Comparison of ENCODE assay signal across 18 mouse cellular contexts in genomic region chr5:132621751-132622150, GRCm38 (mm10).
DNase-seq lines count a peak whose midpoint lies in the region; ATAC-seq and TF ChIP-seq lines count a peak whose summit lies in the region.
"Had no signal": no experiment of that assay in that cellular context is flagged by ENCODE, and none has a peak within 500 bp of the region (broad histone marks: within the 10 kb centered on the region; RNA-seq: fewer than 3 reads in every experiment).

No protein-coding gene starts in this region.

- H3K27me3 ChIP-seq in embryonic facial prominence, embryonic 14.5 days (replicated peaks; ENCODE audit: control insufficient read depth, insufficient read depth, low read length): no peaks in the 10 kb centered on the region
- H3K27me3 ChIP-seq in embryonic facial prominence, embryonic 10.5 days (replicated peaks; ENCODE audit: low read depth, poor library complexity, severe bottlenecking): no peaks in the 10 kb centered on the region
- H3K27me3 ChIP-seq in midbrain, postnatal 0 days (ENCODE audit: insufficient read depth, low read length): no peaks in the 10 kb centered on the region
- no peaks in the 10 kb centered on the region for H3K27me3 ChIP-seq in midbrain, embryonic 10.5 days (ENCODE audit: low read depth, poor library complexity, severe bottlenecking)
- no peaks in the 10 kb centered on the region for H3K27me3 ChIP-seq in thymus, adult 2 months (ENCODE audit: control insufficient read depth, insufficient read depth, low read length)
- H3K27me3 ChIP-seq: embryonic facial prominence, embryonic 12.5 days; hindbrain, embryonic 13.5 days had no signal

- no peaks in the 10 kb centered on the region; the same call in 1 of the 2 replicates for H3K9me3 ChIP-seq in embryonic facial prominence, embryonic 14.5 days (ENCODE audit: control insufficient read depth, low read length)
- H3K9me3 ChIP-seq in embryonic facial prominence, embryonic 10.5 days: 0 out of 2 replicates have a peak, but pooled peaks cover 2% of the 10 kb centered on the region
- no peaks in the 10 kb centered on the region for H3K9me3 ChIP-seq in midbrain, postnatal 0 days (ENCODE audit: low read length)
- peaks cover 5% of the 10 kb centered on the region; the same call in 1 of the 2 replicates for H3K9me3 ChIP-seq in midbrain, embryonic 10.5 days (replicated peaks)
- H3K9me3 ChIP-seq: embryonic facial prominence, embryonic 12.5 days; heart, embryonic 10.5 days had no signal

- no peak for TF ChIP-seq CTCF in midbrain, postnatal 0 days (IDR thresholded peaks at IDR 0.05)
- no peak for TF ChIP-seq CTCF in thymus, adult 2 months (IDR thresholded peaks at IDR 0.05; ENCODE audit: borderline replicate concordance, control insufficient read depth, extremely low read depth, insufficient read depth, low read length, poor library complexity)

- H3K9ac ChIP-seq in embryonic facial prominence, embryonic 14.5 days (ENCODE audit: low read depth, low read length): no peak overlapping the region
- no peak overlapping the region for H3K9ac ChIP-seq in midbrain, postnatal 0 days (replicated peaks; ENCODE audit: low read length, poor library complexity, severe bottlenecking)
- H3K9ac ChIP-seq: embryonic facial prominence, embryonic 12.5 days; hindbrain, embryonic 13.5 days had no signal

- 0 out of 2 replicates have a peak, but pooled peaks cover 3% of the 10 kb centered on the region for H3K4me1 ChIP-seq in embryonic facial prominence, embryonic 14.5 days (ENCODE audit: control insufficient read depth, insufficient read depth, low read length)
- H3K4me1 ChIP-seq in embryonic facial prominence, embryonic 10.5 days: no peaks in the 10 kb centered on the region
- H3K4me1 ChIP-seq in midbrain, postnatal 0 days (ENCODE audit: insufficient read depth, low read length): no peaks in the 10 kb centered on the region
- H3K4me1 ChIP-seq in midbrain, embryonic 10.5 days: no peaks in the 10 kb centered on the region
- no peaks in the 10 kb centered on the region for H3K4me1 ChIP-seq in thymus, adult 2 months (replicated peaks; ENCODE audit: control insufficient read depth, insufficient read depth, low read length)
- H3K4me1 ChIP-seq: embryonic facial prominence, embryonic 12.5 days; heart, embryonic 10.5 days had no signal

- H3K36me3 ChIP-seq in embryonic facial prominence, embryonic 14.5 days (ENCODE audit: control insufficient read depth, insufficient read depth, low read length): no peaks in the 10 kb centered on the region
- H3K36me3 ChIP-seq in embryonic facial prominence, embryonic 10.5 days (replicated peaks): no peaks in the 10 kb centered on the region
- no peaks in the 10 kb centered on the region for H3K36me3 ChIP-seq in midbrain, postnatal 0 days (ENCODE audit: insufficient read depth, low read length)
- H3K36me3 ChIP-seq in midbrain, embryonic 10.5 days: no peaks in the 10 kb centered on the region
- no peaks in the 10 kb centered on the region for H3K36me3 ChIP-seq in thymus, adult 2 months (ENCODE audit: control insufficient read depth, insufficient read depth, low read length)
- H3K36me3 ChIP-seq: embryonic facial prominence, embryonic 12.5 days; heart, embryonic 10.5 days; hindbrain, embryonic 13.5 days had no signal

- no peak overlapping the region for H3K27ac ChIP-seq in embryonic facial prominence, embryonic 14.5 days (replicated peaks; ENCODE audit: low read depth, low read length)
- no peak overlapping the region for H3K27ac ChIP-seq in embryonic facial prominence, embryonic 10.5 days (replicated peaks)
- no peak overlapping the region for H3K27ac ChIP-seq in midbrain, postnatal 0 days (ENCODE audit: low read depth, low read length)
- H3K27ac ChIP-seq in midbrain, embryonic 10.5 days (replicated peaks): no peak overlapping the region
- no peak overlapping the region for H3K27ac ChIP-seq in thymus, adult 2 months (ENCODE audit: control insufficient read depth, insufficient read depth, low read length)
- H3K27ac ChIP-seq: embryonic facial prominence, embryonic 12.5 days; heart, embryonic 10.5 days; hindbrain, embryonic 13.5 days had no signal

- DNase-seq in embryonic facial prominence, embryonic 14.5 days (ENCODE audit: low spot score): peak; percentile 20
- no peak for DNase-seq in embryonic facial prominence, embryonic 10.5 days (ENCODE audit: low spot score)
- peak; percentile 12 for DNase-seq in heart, adult 11 months
- DNase-seq in heart, postnatal 4 days: no peak
- peak; percentile 49 for DNase-seq in midbrain, postnatal 0 days (ENCODE audit: low spot score)
- DNase-seq in midbrain, embryonic 10.5 days (ENCODE audit: low spot score): no peak
- DNase-seq in thymus, adult 2 months: no peak
- DNase-seq: adrenal gland, postnatal 10 days; cerebellum, adult 18-20 months; cerebellum, adult 9-11 months; cerebellum, postnatal 36 days; gastrocnemius, postnatal 36 days; heart, adult 18-20 months; heart, postnatal 10 days had no signal

- H3K4me3 ChIP-seq in embryonic facial prominence, embryonic 14.5 days (ENCODE audit: low read depth, low read length): no peak overlapping the region
- no peak overlapping the region for H3K4me3 ChIP-seq in embryonic facial prominence, embryonic 10.5 days
- no peak overlapping the region for H3K4me3 ChIP-seq in midbrain, postnatal 0 days (ENCODE audit: low read depth, low read length)
- H3K4me3 ChIP-seq in midbrain, embryonic 10.5 days: no peak overlapping the region
- no peak overlapping the region for H3K4me3 ChIP-seq in thymus, adult 2 months (ENCODE audit: control insufficient read depth, insufficient read depth, low read length)
- H3K4me3 ChIP-seq: embryonic facial prominence, embryonic 12.5 days; heart, embryonic 10.5 days; hindbrain, embryonic 13.5 days had no signal

- no peak for TF ChIP-seq POLR2A in thymus, adult 2 months (IDR thresholded peaks at IDR 0.05; ENCODE audit: control insufficient read depth, extremely low read depth, insufficient read depth, low read length, poor library complexity)

- WGBS in embryonic facial prominence, embryonic 14.5 days: 49% methylated on average over 7 of the region's 7 CpGs
- 73% methylated on average over 7 of the region's 7 CpGs for WGBS in embryonic facial prominence, embryonic 10.5 days
- WGBS in midbrain, postnatal 0 days: 40% methylated on average over 7 of the region's 7 CpGs
- 88% methylated on average over 7 of the region's 7 CpGs for WGBS in midbrain, embryonic 10.5 days
- 95% methylated on average over 7 of the region's 7 CpGs for WGBS in thymus, adult 2 months

- no peak overlapping the region for H3K4me2 ChIP-seq in embryonic facial prominence, embryonic 14.5 days (ENCODE audit: low read depth, low read length)
- no peak overlapping the region for H3K4me2 ChIP-seq in midbrain, postnatal 0 days (ENCODE audit: low read depth, low read length, poor library complexity, severe bottlenecking)
- H3K4me2 ChIP-seq: embryonic facial prominence, embryonic 12.5 days; hindbrain, embryonic 13.5 days had no signal

- ATAC-seq in embryonic facial prominence, embryonic 14.5 days (ENCODE audit: low read depth): no peak
- no peak for ATAC-seq in midbrain, postnatal 0 days (ENCODE audit: low FRiP score)
- ATAC-seq: intestine, embryonic 16.5 days had no signal

Comparison
In these comparisons a context has a peak if more than half of its experiments do, and no peak if none do; other contexts are left out.
1. DNase-seq: peak in embryonic facial prominence, embryonic 14.5 days (single experiment), heart, adult 11 months (single experiment) and midbrain, postnatal 0 days (single experiment); none in embryonic facial prominence, embryonic 10.5 days (single experiment), heart, postnatal 4 days (single experiment), midbrain, embryonic 10.5 days (single experiment) and thymus, adult 2 months (single experiment).